Mouse (Mus musculus) embryonic fibroblast, embryonic 13.5 days (primary cell): Measurements from ENCODE around the gene Gemin2. TPM values are rescaled to one million over a fixed set of nuclear protein-coding genes. Genes with fewer than 3 reads are reported as not detected.

Experiments used
- H3K27ac ChIP-seq: 2 replicates; pipeline ENCODE4 v1.5.1; 2012; ENCODE audit warnings: low read length, control low read depth, inconsistent platforms; ENCODE audit not compliant: insufficient read depth
- H3K4me1 ChIP-seq: 2 replicates; pipeline ENCODE4 v1.6.1; 2011; ENCODE audit warnings: low read length; ENCODE audit not compliant: control insufficient read depth, insufficient read depth
- H3K4me3 ChIP-seq: 2 replicates; pipeline ENCODE4 v1.5.1; 2011; ENCODE audit warnings: mild to moderate bottlenecking, control low read depth, low read length; ENCODE audit not compliant: insufficient read depth
- CTCF ChIP-seq: IDR thresholded peaks from 2 replicates; pipeline ENCODE4 v1.5.1; 2011; ENCODE audit warnings: mild to moderate bottlenecking, control low read depth, low read length, moderate library complexity, borderline replicate concordance; ENCODE audit not compliant: insufficient read depth
- POLR2A ChIP-seq: IDR thresholded peaks from 2 replicates; pipeline ENCODE4 v1.6.1; 2011; ENCODE audit warnings: low read depth, mild to moderate bottlenecking, control low read depth, low read length, moderate library complexity
- polyA plus RNA-seq: library from polyadenylated mRNA; stranded (reverse); fragments of >200 nt; gene quantifications from 2 replicates; pipeline ENCODE4 v1.2.4, GENCODE M21; 2011; ENCODE audit warnings: low read depth; ENCODE audit not compliant: missing spikeins, insufficient read length

Gemin2 gene
- polyA plus RNA-seq, 1 experiment: 11.4 TPM

DNA sequence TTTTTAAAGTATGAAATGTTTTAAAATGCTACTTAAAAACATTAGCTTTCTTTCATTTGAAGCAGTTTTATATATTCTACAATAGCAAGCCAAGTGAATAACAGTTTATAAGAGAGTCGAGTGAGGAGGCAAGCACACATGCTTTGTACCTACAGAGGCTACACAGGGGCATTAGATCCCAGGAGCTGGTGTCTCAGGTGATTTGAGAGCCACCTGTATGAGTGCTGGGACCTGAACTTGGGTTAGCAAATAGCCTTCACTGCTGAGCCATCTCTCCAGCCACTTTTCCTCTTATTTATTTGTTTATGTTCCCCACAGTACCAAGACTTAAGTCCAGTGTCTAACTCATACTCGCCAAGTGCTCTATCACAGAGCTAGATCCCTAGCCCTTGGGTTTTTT lies 6.7 kb downstream of the Gemin2 start:
- Histone ChIP-seq H3K4me3 (no peak overlapping the region), H3K4me1 (no peaks in the 10 kb centered on the region), H3K27ac (no peak overlapping the region)
- no peak for TF ChIP-seq POLR2A
- TF ChIP-seq CTCF: no peak

DNA sequence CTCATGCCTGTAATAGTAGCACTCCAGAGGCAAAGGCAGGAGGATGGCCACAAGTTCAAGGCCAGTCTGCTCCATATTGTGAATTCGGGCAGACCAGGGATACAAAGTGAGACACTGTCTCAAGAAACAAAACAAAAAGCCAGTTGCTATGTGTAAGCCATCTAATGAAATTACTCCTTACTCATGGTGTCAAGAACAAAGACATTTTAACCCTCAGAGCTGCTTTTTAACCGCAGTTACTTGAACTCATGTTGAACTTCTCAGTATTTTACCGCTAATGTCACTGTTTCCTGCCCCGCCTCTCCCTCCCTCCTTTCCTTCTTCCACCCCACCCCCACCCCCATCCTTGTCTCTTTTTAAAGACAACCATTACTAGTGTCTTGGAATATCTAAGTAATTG lies 8.1 kb downstream of the Gemin2 start:
- Histone ChIP-seq H3K4me3 (no peak overlapping the region), H3K4me1 (no peaks in the 10 kb centered on the region), H3K27ac (no peak overlapping the region)
- TF ChIP-seq CTCF (no peak), POLR2A (no peak)

DNA sequence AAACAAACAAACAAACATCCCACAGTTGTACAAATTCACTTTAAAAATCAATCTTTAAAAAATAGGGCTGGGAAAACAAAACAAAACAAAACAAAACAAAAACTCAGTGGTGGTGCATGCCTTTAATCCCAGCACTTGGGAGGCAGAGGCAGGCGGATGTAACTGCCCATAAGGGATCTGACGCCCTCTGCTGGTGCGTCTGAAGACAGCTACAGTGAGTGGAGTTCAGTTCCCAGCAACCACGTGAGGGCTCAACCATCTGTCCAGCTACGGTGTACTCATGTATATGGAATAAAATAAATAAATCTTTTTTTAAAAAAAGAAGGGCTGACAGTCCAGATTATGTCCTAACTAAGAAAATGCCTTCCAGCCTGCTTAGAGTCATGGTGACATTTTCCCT lies 18.9 kb downstream of the Gemin2 start:
- no peak overlapping the region for H3K27ac ChIP-seq

DNA sequence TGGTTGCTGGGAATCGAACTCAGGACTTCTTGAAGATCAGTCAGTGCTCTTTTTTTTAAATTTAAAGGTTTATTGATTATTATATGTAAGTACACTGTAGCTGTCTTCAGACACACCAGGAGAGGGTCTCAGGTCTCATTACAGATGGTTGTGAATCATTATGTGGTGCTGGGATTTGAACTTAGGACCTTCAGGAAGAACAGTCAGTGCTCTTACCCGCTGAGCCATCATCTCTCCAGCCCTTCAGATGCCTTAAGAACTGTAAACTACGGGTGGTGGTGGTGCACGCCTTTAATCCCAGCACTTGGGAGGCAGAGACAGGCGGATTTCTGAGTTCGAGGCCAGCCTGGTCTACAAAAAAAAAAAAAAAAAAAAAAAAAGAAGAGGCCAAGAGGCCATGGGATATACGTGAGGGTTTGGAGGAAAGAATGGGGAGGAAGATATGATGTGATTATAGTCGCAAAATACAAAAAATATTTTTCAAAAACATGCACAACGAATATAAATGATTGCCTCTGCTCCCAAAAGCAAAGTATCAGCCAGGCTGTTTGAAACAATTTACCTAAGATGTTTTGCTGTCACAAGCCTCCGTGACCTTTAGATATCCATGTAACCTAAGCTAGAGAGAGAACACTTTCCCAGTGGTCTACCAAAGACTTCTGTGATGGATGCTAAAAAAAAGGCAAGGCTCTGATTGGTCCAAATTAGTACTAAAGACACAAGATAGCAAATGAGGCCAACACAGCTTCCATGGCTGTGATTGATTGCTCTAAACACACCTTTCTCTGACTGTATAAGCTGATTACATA lies 26.2 kb downstream of the Gemin2 start:
- TF ChIP-seq POLR2A: no peak
- TF ChIP-seq CTCF: no peak
- Histone ChIP-seq H3K4me1 (no peaks in the 10 kb centered on the region), H3K27ac (peak overlapping the region; percentile 79; the same call in 1 of the 2 replicates), H3K4me3 (no peak overlapping the region)

More for the DNA sequence above, 18.9 kb downstream of the Gemin2 start:
- H3K4me3 ChIP-seq: no peak overlapping the region
- H3K4me1 ChIP-seq: no peaks in the 10 kb centered on the region
- no peak for TF ChIP-seq POLR2A
- TF ChIP-seq CTCF: no peak

DNA sequence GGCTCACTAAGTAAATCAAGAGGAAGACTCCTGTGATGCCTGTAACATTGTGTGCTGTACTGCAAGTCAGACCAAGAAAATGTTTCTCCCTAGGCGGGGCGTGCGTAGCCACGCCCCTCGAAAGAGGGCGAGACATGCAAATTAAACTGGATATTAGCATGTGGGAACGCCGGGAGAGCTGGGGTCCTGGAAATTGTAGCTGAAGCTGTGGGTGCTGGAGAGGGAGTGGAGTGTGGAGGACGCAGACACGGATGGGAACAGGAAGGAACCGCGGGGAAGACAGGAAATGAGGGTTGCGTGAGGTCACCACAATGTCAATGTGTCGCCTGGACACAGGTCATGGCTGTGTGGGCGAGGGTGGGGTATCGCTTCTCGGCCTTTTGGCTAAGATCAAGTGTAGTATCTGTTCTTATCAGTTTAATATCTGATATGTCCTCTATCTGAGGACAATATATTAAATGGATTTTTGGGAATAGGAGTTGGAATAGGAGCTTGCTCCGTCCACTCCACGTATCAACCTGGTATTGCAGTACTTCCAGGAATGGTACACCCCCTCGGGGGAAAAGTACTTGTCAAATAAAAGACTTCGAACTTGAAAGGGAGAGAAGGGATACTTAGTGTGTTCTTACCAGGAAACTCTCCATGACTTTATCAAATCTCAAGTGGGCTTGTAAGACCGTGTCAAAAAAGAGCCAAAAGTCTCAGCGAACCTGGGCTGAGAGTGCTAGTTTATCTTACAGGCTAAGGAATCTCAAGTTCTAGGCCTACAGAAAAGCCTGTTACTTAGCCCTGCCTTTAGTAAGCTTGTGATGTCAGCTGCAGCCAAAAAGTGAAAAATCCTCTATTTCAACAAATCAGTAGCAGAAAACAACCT lies 27.0 kb downstream of the Gemin2 start:
- Histone ChIP-seq H3K4me1 (no peaks in the 10 kb centered on the region), H3K4me3 (no peak overlapping the region), H3K27ac (peak overlapping the region; percentile 79)
- TF ChIP-seq POLR2A (peak; percentile 83), CTCF (no peak)

DNA sequence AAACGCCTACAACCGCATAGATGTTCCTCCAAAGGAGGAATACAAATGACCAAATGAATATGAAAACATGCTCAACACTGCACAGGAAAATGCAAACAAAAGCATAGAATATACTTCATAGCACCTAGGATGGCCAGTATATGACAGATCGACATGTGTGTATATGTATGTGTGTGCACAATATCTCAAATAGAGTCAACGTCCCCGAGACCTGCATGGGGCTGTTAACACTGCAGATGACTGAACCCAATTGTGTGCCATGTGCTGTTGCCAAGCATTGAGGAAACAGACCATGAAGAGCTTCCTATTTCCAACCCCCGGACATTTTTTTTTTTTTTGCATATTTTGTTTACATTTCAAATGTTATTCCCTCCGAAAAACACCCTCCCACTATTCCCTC lies 27.7 kb downstream of the Gemin2 start:
- Histone ChIP-seq H3K4me3 (no peak overlapping the region), H3K4me1 (no peaks in the 10 kb centered on the region), H3K27ac (no peak overlapping the region)
- TF ChIP-seq POLR2A: no peak; the same call in 1 of the 2 replicates
- no peak for TF ChIP-seq CTCF

DNA sequence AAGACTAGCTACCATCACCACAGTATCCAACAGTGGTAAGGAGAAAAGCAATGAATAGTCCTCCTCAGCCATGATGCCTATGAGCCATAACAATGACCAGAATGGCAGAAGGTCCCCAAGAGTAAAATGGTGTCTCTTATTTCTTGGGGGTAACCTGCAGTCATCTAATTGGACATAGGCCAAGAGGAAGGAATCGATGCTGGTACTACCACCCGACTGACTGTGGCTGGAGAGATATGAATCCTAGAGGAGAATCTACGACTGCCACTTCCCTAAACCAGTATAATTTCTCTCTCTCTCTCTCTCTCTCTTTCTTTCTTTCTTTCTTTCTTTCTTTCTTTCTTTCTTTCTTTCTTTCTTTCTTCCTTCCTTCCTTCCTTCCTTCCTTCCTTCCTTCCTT lies 39.3 kb downstream of the Gemin2 start:
- TF ChIP-seq CTCF (no peak), POLR2A (no peak)
- Histone ChIP-seq H3K4me3 (no peak overlapping the region), H3K27ac (no peak overlapping the region), H3K4me1 (peaks cover 2% of the 10 kb centered on the region; the same call in 1 of the 2 replicates)

DNA sequence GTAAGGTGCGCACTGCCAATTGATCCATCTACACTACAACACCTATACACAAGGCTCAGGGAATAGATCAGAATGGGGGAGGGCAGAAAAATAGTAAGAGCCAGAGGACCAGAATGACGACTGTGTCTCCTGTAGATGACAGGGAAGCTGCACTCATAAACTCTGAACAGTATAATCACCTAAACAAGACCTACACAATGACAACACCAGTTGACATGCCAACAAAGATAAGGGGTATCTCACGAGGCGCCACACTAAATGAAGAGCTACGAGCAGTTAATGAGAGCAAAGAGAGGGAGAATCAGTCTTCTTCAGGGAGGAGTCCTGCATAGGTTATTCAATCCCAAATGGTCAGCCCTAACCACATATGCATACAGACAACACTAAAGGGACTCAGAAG lies 40.0 kb downstream of the Gemin2 start:
- H3K4me3 ChIP-seq: no peak overlapping the region
- no peak for TF ChIP-seq CTCF
- no peak for TF ChIP-seq POLR2A
- H3K27ac ChIP-seq: no peak overlapping the region
- H3K4me1 ChIP-seq: peaks cover 2% of the 10 kb centered on the region; the same call in 1 of the 2 replicates

DNA sequence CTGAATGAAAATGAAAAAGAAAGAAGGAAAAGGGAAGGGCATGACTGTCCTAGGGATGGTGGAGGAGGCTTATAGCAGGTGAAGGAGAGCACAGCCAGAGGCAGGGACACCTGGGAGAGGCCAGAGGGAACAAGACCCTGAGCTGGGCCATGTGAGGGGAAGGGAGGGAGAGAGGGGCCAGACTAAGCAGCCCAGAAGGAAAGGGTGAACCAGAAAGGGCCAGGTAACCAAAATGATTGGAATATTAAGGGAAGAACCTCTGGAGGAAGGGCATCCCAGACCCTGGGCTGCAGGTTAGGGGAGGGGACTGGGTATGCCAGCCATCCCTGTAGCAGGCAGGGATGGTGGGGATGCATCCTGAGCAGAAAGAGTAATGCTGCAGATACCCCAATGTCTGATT lies 40.8 kb downstream of the Gemin2 start:
- Histone ChIP-seq H3K4me1 (peaks cover 2% of the 10 kb centered on the region; the same call in 1 of the 2 replicates), H3K4me3 (no peak overlapping the region), H3K27ac (no peak overlapping the region)
- TF ChIP-seq CTCF (no peak), POLR2A (no peak)
